ENCODE assay signal across 9 mouse cellular contexts in the genomic region with DNA sequence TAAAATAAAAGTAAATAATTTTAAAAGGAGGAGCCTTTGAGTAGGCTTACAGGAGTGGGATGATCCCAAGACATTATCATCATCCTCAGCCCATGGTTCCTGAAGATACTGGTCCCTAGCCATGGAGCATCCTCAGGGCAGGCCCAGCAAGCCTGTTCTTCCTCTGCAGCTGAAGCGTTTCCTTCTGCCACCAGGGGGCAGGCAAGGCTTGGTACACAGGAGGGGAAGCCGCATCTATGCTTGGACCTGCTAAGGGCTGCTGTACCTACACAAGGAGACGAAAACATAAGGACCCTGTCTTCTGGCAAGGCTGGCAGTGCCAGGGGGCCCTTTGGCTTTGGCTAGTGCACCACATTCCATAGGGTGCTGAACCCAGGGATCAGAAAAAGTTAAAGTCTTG. TPM values are rescaled to one million over a fixed set of nuclear protein-coding genes. Genes with fewer than 3 reads are reported as not detected.
DNase-seq lines count a peak whose midpoint lies in the region; TF ChIP-seq lines count a peak whose summit lies in the region.
"Had no signal": no experiment of that assay in that cellular context is flagged by ENCODE, and none has a peak within 500 bp of the region (broad histone marks: within the 10 kb centered on the region; RNA-seq: fewer than 3 reads in every experiment).

No protein-coding gene starts in this region.

- no peak overlapping the region for H3K27ac ChIP-seq in CH12.LX (ENCODE audit: insufficient read depth, low read depth)
- H3K27ac ChIP-seq in heart, embryonic 10.5 days = no peak overlapping the region
- H3K27ac ChIP-seq: heart, embryonic 13.5 days had no signal

- in situ Hi-C loops in CH12.LX (cut with MboI; ENCODE audit: low pct_ligation_motif_present, low pct_unique_long_range_greater_than_20kb, low sequenced_read_pairs) = no loop called here

- H3K4me2 ChIP-seq in CH12.LX (ENCODE audit: insufficient read depth, low read depth, poor library complexity, severe bottlenecking) = no peak overlapping the region
- H3K4me2 ChIP-seq: heart, embryonic 13.5 days had no signal

- peak; percentile 73 for DNase-seq in CH12.LX (ENCODE audit: extremely low read depth)
- DNase-seq in adrenal gland, adult (ENCODE audit: inconsistent age in 2 of 2, low spot score in 1 of 2) = peak; percentile 59 to 89
- peak; percentile 83 for DNase-seq in embryo, embryonic 10.5 days (ENCODE audit: low spot score)
- DNase-seq in heart, embryonic 10.5 days (ENCODE audit: low spot score) = peak; percentile 84
- peak; percentile 71 for DNase-seq in layer of hippocampus, adult 9-11 months
- peak; percentile 52 to 73 for DNase-seq in lung, postnatal 4 days
- DNase-seq in right cerebral cortex, postnatal 10 days (ENCODE audit: low spot score in 2 of 2) = peak; percentile 74 to 86
- DNase-seq in urinary bladder, adult 2 months (ENCODE audit: low spot score) = peak; percentile 55

- peak; percentile 70 to 89 for TF ChIP-seq CTCF in CH12.LX (conservative IDR thresholded peaks at IDR 0.05 in 1 of 2, IDR thresholded peaks at IDR 0.05 in 1 of 2; ENCODE audit: low read depth in 2 of 2, low read length in 2 of 2)

- TF ChIP-seq POLR2A in CH12.LX (IDR thresholded peaks at IDR 0.05; ENCODE audit: low read depth, low read length) = no peak

- TF ChIP-seq EP300 in CH12.LX (IDR thresholded peaks at IDR 0.05; ENCODE audit: low read length) = no peak

- no peaks in the 10 kb centered on the region for H3K36me3 ChIP-seq in CH12.LX (replicated peaks in 1 of 2; ENCODE audit: control insufficient read depth in 1 of 2, insufficient read depth in 1 of 2, low read length in 1 of 2)
- H3K36me3 ChIP-seq in heart, embryonic 10.5 days = no peaks in the 10 kb centered on the region
- H3K36me3 ChIP-seq: heart, embryonic 13.5 days had no signal

- peaks cover 67% of the 10 kb centered on the region for H3K27me3 ChIP-seq in CH12.LX (replicated peaks)
- H3K27me3 ChIP-seq in heart, embryonic 10.5 days (ENCODE audit: insufficient read depth, poor library complexity, severe bottlenecking) = peaks cover 24% of the 10 kb centered on the region

- 17% methylated on average over 3 of the region's 3 CpGs for WGBS in heart, embryonic 10.5 days

- no peaks in the 10 kb centered on the region for H3K9me3 ChIP-seq in CH12.LX (replicated peaks; ENCODE audit: low read length)
- no peaks in the 10 kb centered on the region for H3K9me3 ChIP-seq in heart, embryonic 10.5 days
- H3K9me3 ChIP-seq: heart, embryonic 13.5 days had no signal

- H3K4me3 ChIP-seq in CH12.LX (replicated peaks in 1 of 3; ENCODE audit: low read depth in 2 of 3, low read length in 2 of 3, poor library complexity in 1 of 3) = no peak overlapping the region
- no peak overlapping the region for H3K4me3 ChIP-seq in heart, embryonic 10.5 days
- H3K4me3 ChIP-seq: heart, embryonic 13.5 days had no signal

- TF ChIP-seq RAD21 in CH12.LX (IDR thresholded peaks at IDR 0.05; ENCODE audit: low read depth, low read length) = peak; percentile 82

- H3K9ac ChIP-seq in CH12.LX (ENCODE audit: insufficient read depth, low read depth) = no peak overlapping the region
- H3K9ac ChIP-seq: heart, embryonic 13.5 days had no signal

- dilution Hi-C loops in CH12.LX (cut with MboI; ENCODE audit: extremely low pct_ligation_motif_present, extremely low pct_unique_long_range_greater_than_20kb, low sequenced_read_pairs) = no loop called here

- H3K79me2 ChIP-seq in CH12.LX (replicated peaks; ENCODE audit: control insufficient read depth, extremely low read depth, insufficient read depth, poor library complexity, severe bottlenecking) = no peaks in the 10 kb centered on the region

- H3K4me1 ChIP-seq in CH12.LX (ENCODE audit: control insufficient read depth in 1 of 2, insufficient read depth in 2 of 2) = peaks cover 0 to 10% of the 10 kb centered on the region in 2 experiments; a peak in 2 of 4 replicates
- peaks cover 15% of the 10 kb centered on the region for H3K4me1 ChIP-seq in heart, embryonic 10.5 days
- H3K4me1 ChIP-seq: heart, embryonic 13.5 days had no signal

TF ChIP-seq in CH12.LX, 34 proteins besides CTCF, POLR2A, EP300 and RAD21:
- TF ChIP-seq ZC3H11A (IDR thresholded peaks at IDR 0.05; ENCODE audit: low read depth, low read length) (peak; percentile 28; the same call in 1 of the 2 replicates), MEF2A (IDR thresholded peaks at IDR 0.05; ENCODE audit: borderline replicate concordance, low read depth, low read length) (no peak), SMC3 (IDR thresholded peaks at IDR 0.05; ENCODE audit: low read depth, low read length) (peak; percentile 74)

RNA-seq across cellular contexts. Expression of a gene that starts 40.2 kb away (rescaled TPM):
- total RNA-seq in CH12.LX (2012; rRNA removed) (2.3 and 2.5 TPM in 2 replicates), CH12.LX (2014; rRNA removed) (0.43 and 0.56 TPM in 2 replicates)
- polyA plus RNA-seq in CH12.LX (2012; ENCODE audit: insufficient read length, low read depth) = 1.4 and 1.8 TPM in 2 replicates
- polyA plus RNA-seq in heart, embryonic 10.5 days (2016; fragmentation: Nextera tagmentation; extraction: Ambion mirVana) = 17.4 and 30.7 TPM in 2 replicates
- polyA plus RNA-seq in urinary bladder, adult 2 months (2012; rRNA removed) = 14.2 and 24.8 TPM in 2 replicates
